Mouse (Mus musculus): ENCODE results near the gene Sde2. TPM values are rescaled to one million over a fixed set of nuclear protein-coding genes. Genes with fewer than 3 reads are reported as not detected.

The Sde2 gene
- 4.6 and 19.1 TPM in 2 replicates for polyA plus RNA-seq (2012; ENCODE audit: low replicate concordance)

DNA sequence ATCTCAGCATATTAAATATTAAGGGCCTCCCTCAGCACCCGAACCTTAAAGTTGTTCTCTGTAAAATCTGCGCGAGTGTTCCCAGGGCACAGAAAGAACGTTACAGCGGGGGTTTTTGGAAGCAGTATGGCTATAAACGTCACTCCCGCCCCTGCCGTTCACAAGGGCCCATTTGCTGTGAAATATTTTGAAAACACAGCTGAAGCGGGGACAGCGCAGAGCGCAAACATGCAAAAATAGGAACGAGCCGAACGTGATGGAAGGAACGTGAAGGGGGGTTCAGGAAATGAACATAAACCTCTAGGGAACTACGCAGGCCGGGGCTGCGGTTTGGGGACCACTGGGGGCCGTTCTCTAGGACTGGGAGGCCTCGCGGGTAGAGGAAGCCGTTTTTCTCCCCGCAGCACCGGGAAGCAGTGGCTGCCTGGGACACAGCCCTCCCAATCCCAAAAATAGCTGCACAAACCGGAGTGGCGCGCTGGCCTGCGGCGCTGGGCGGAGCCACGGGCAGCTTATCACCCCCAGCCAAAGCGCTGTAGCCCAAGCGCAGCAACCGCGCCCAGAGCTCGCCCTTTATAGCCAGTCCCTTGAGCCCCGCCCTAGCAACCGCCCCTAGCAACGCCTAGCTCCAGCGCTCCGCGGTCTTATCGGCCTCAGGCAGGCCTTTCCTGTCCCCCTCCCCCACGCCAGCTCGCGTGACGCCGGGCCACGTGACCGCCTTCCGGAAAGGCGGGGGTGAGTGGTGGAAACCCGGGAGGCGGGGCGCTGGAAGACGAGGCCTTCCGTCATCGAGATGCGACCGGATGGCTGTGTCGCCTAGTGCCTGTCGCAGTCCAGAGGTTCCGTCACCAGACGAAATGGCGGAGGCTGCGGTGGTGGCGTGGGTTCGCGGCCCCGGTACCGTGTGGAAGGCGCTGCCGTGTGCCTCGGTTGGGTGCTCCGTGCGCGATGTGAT lies at the start of gene Sde2:
Gene Sde2 (plus strand): TSS at position 812 of the 955 bp plus-strand sequence.

GRCm38 (mm10) chr1:180813885-180814740 lies 36.8 kb upstream of the Sde2 start, which contains the start of gene H3f3a:
TSS of gene H3f3a (minus strand) at chr1:180813943.

GRCm38 (mm10) chr1:180892808-180893207 lies 41.9 kb downstream of the Sde2 start, which contains the start of gene Lefty2:
TSS of gene Lefty2 (plus strand) at chr1:180893108.

DNA sequence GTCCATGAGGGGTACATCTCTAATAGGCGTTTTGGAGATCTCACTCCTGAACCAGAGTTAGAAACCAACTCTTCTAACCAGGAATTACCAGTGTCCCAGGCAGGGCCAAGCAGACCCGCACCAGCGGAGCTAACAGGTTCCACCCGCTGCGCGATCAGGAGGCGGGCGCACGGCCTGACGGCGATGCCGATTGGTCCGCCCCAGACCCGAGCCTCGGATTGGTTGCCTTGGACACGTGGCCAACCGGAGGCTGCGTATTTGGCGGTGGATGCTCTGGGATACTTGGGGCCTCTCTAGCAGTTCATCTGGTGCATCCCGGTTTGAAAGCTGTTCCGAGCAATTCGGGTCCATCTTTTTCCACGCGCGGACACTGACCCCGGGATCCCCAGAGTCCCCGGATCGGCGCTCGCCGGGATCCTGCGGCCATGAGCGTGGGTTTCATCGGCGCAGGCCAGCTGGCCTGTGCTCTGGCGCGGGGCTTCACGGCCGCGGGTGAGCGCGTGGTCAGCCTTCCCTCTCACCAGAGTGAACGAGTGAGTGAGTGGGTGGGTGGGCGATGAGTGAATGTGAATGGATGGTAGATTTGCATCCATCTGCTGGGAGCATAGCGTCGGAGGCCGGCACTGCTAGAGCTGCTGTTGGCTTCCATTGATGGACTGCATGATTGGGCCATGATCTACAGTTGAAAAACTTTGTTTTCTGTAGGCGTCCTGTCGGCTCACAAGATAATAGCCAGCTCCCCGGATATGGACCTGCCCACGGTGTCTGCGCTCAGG lies 53.3 kb downstream of the Sde2 start, which contains the start of gene Pycr2:
Gene Pycr2 (plus strand): TSS at position 255 of the 776 bp plus-strand sequence.

Other genes with a start within 250 kb of the Sde2 start
- gene Lin9, start 210.0 kb upstream of the Sde2 start, polyA plus RNA-seq (2012; ENCODE audit: low replicate concordance) = 0.91 and 1.3 TPM in 2 replicates
- gene Mixl1, start 154.1 kb upstream of the Sde2 start, polyA plus RNA-seq (2012; ENCODE audit: low replicate concordance) = not detected in 2 replicates
- 8.9 and 11.8 TPM in 2 replicates for gene Acbd3, start 125.1 kb upstream of the Sde2 start, polyA plus RNA-seq (2012; ENCODE audit: low replicate concordance)
- gene H3f3a, start 37.2 kb upstream of the Sde2 start, polyA plus RNA-seq (2012; ENCODE audit: low replicate concordance) = 93.5 and 1,384 TPM in 2 replicates
- gene Lefty2, start 42.0 kb downstream of the Sde2 start, polyA plus RNA-seq (2012; ENCODE audit: low replicate concordance) = not detected in 2 replicates
- gene Pycr2, start 53.2 kb downstream of the Sde2 start, polyA plus RNA-seq (2012; ENCODE audit: low replicate concordance) = 61.5 and 129 TPM in 2 replicates
- 5.4 and 12.9 TPM in 2 replicates for gene Lefty1, start 83.9 kb downstream of the Sde2 start, polyA plus RNA-seq (2012; ENCODE audit: low replicate concordance)
- 31.1 and 82.7 TPM in 2 replicates for gene Tmem63a, start 91.2 kb downstream of the Sde2 start, polyA plus RNA-seq (2012; ENCODE audit: low replicate concordance)
- gene Ephx1, start 169.8 kb downstream of the Sde2 start, polyA plus RNA-seq (2012; ENCODE audit: low replicate concordance) = 23.9 and 26.5 TPM in 2 replicates
- gene 9130409I23Rik, start 200.1 kb downstream of the Sde2 start, polyA plus RNA-seq (2012; ENCODE audit: low replicate concordance) = not detected in 2 replicates